Mouse (Mus musculus): ENCODE results near the gene Wwc2. TPM values are rescaled to one million over a fixed set of nuclear protein-coding genes. Genes with fewer than 3 reads are reported as not detected.

Wwc2 gene
- total RNA-seq, 2 experiments from 2014 or later: 47.4 to 47.9 TPM

- no peak for DNase-seq
These were observed 1.5 kb downstream of the Wwc2 start for GRCm38 (mm10) chr8:47989211-47989610.

- no peak for DNase-seq
These were observed 2.6 kb downstream of the Wwc2 start for GRCm38 (mm10) chr8:47988111-47988510.

- no peak for DNase-seq
These were observed 5.1 kb downstream of the Wwc2 start for GRCm38 (mm10) chr8:47985644-47986043.

GRCm38 (mm10) chr8:47985243-47985642 lies 5.5 kb downstream of the Wwc2 start:
- DNase-seq: no peak

GRCm38 (mm10) chr8:47981075-47981474 lies 9.6 kb downstream of the Wwc2 start:
- DNase-seq: no peak

GRCm38 (mm10) chr8:47979876-47980275 lies 10.8 kb downstream of the Wwc2 start:
- no peak for DNase-seq

- DNase-seq: peak; percentile 56
These were observed 12.0 kb downstream of the Wwc2 start for GRCm38 (mm10) chr8:47978755-47979154.

- DNase-seq: no peak
These were observed 15.8 kb downstream of the Wwc2 start for GRCm38 (mm10) chr8:47974963-47975314.

- peak; percentile 67 for DNase-seq
These were observed 16.4 kb downstream of the Wwc2 start for GRCm38 (mm10) chr8:47974138-47974962.

GRCm38 (mm10) chr8:47971121-47971520 lies 19.6 kb downstream of the Wwc2 start:
- no peak for DNase-seq

- no peak for DNase-seq
These were observed 20.1 kb downstream of the Wwc2 start for GRCm38 (mm10) chr8:47970576-47970975.

GRCm38 (mm10) chr8:47967045-47967920 lies 23.4 kb downstream of the Wwc2 start:
- no peak for DNase-seq

- no peak for DNase-seq
These were observed 28.2 kb downstream of the Wwc2 start for GRCm38 (mm10) chr8:47962484-47962883.

- DNase-seq: peak; percentile 67
These were observed 28.7 kb downstream of the Wwc2 start for GRCm38 (mm10) chr8:47962005-47962404.

GRCm38 (mm10) chr8:47957560-47957959 lies 33.2 kb downstream of the Wwc2 start:
- no peak for DNase-seq

- peak; percentile 68 for DNase-seq
These were observed 39.3 kb downstream of the Wwc2 start for GRCm38 (mm10) chr8:47951380-47951932.

- DNase-seq: no peak
These were observed 41.9 kb downstream of the Wwc2 start for GRCm38 (mm10) chr8:47948836-47949235.

GRCm38 (mm10) chr8:47947672-47948618 lies 42.8 kb downstream of the Wwc2 start:
- DNase-seq: no peak

- DNase-seq: no peak
These were observed 47.7 kb downstream of the Wwc2 start for GRCm38 (mm10) chr8:47943049-47943448.

- DNase-seq: peak; percentile 69
These were observed 49.7 kb downstream of the Wwc2 start for GRCm38 (mm10) chr8:47941028-47941427.

GRCm38 (mm10) chr8:47939933-47940870 lies 50.5 kb downstream of the Wwc2 start:
- DNase-seq: no peak
